Mouse (Mus musculus) myocyte (in vitro differentiated cells): Measurements from ENCODE around the gene Elp5. TPM values are rescaled to one million over a fixed set of nuclear protein-coding genes. Genes with fewer than 3 reads are reported as not detected.
"Not testable (repeated sequence)": the region's sequence is repeated elsewhere in the genome, so short reads cannot be mapped to it uniquely, and the experiment has no call there.

Experiments used
- H3K27me3 ChIP-seq: one replicate; pipeline ENCODE4 v1.6.1; 2011; ENCODE audit not compliant: control insufficient read depth, insufficient read depth, insufficient read length
- H3K36me3 ChIP-seq: one replicate; pipeline ENCODE4 v1.6.1; 2011; ENCODE audit not compliant: control insufficient read depth, insufficient read depth
- H3K4me2 ChIP-seq: one replicate; pipeline ENCODE4 v1.6.1; 2011; ENCODE audit warnings: low read depth, control low read depth
- H3K4me3 ChIP-seq: one replicate; pipeline ENCODE4 v1.5.1; 2011; ENCODE audit warnings: mild to moderate bottlenecking, control low read depth, moderate library complexity
- H3K79me2 ChIP-seq: one replicate; pipeline ENCODE4 v1.6.1; 2011; ENCODE audit not compliant: control insufficient read depth, insufficient read depth
- H3ac ChIP-seq: one replicate; pipeline ENCODE4 v1.6.1; 2011; ENCODE audit not compliant: control insufficient read depth, insufficient read length
- CEBPB ChIP-seq: IDR thresholded peaks from 2 replicates; pipeline ENCODE4 v1.6.1; 2011; ENCODE audit warnings: mild to moderate bottlenecking, moderate library complexity; ENCODE audit not compliant: poor library complexity, insufficient read depth, severe bottlenecking
- E2F4 ChIP-seq: IDR thresholded peaks from one replicate; pipeline ENCODE4 v1.6.1; 2011; ENCODE audit warnings: mild to moderate bottlenecking, control low read depth, moderate library complexity; ENCODE audit not compliant: insufficient read depth
- MAX ChIP-seq: IDR thresholded peaks from one replicate; pipeline ENCODE4 v1.6.1; 2011; ENCODE audit warnings: low read depth, mild to moderate bottlenecking, control low read depth
- MYOD1 ChIP-seq, 3 experiments: IDR thresholded peaks; one replicate each; pipeline ENCODE4 v1.6.1; 2011; ENCODE audit warnings: control low read depth in 2 of 3, low read depth in 2 of 3, mild to moderate bottlenecking in 2 of 3, moderate library complexity in 1 of 3; ENCODE audit not compliant: insufficient read length in 2 of 3, control insufficient read depth in 1 of 3
- MYOG ChIP-seq, 3 experiments: IDR thresholded peaks; one replicate each; pipeline ENCODE4 v1.6.1; 2011; ENCODE audit warnings: control low read depth in 2 of 3, low read depth in 2 of 3, mild to moderate bottlenecking in 2 of 3; ENCODE audit not compliant: insufficient read length in 2 of 3, control insufficient read depth in 1 of 3, insufficient read depth in 1 of 3
- POLR2A ChIP-seq: IDR thresholded peaks from one replicate; pipeline ENCODE4 v1.6.1; 2011; ENCODE audit warnings: low read depth, mild to moderate bottlenecking, control low read depth, moderate library complexity; ENCODE audit not compliant: insufficient read length
- POLR2AphosphoS2 ChIP-seq: IDR thresholded peaks from one replicate; pipeline ENCODE4 v1.6.1; 2011; ENCODE audit warnings: low read depth, control low read depth; ENCODE audit not compliant: insufficient read length
- REST ChIP-seq: IDR thresholded peaks from one replicate; pipeline ENCODE4 v1.6.1; 2011; ENCODE audit warnings: mild to moderate bottlenecking, control low read depth, moderate library complexity; ENCODE audit not compliant: insufficient read depth, insufficient read length
- SRF ChIP-seq: IDR thresholded peaks from one replicate; pipeline ENCODE4 v1.6.1; 2011; ENCODE audit warnings: low read depth; ENCODE audit not compliant: control insufficient read depth, insufficient read length
- TCF12 ChIP-seq: IDR thresholded peaks from one replicate; pipeline ENCODE4 v1.6.1; 2011; ENCODE audit warnings: mild to moderate bottlenecking, control low read depth; ENCODE audit not compliant: poor library complexity, insufficient read depth, severe bottlenecking
- TCF3 ChIP-seq: IDR thresholded peaks from one replicate; pipeline ENCODE4 v1.6.1; 2011; ENCODE audit warnings: low read depth, control low read depth; ENCODE audit not compliant: insufficient read length
- USF1 ChIP-seq: IDR thresholded peaks from one replicate; pipeline ENCODE4 v1.6.1; 2011; ENCODE audit warnings: low read depth, mild to moderate bottlenecking, control low read depth, moderate library complexity
- polyA plus RNA-seq: library from polyadenylated mRNA; unstranded; fragments of >200 nt; fragmentation: generic; extraction: Trizol; gene quantifications from one replicate; pipeline ENCODE4 v1.2.1, GENCODE M21; 2012; ENCODE audit warnings: missing spikeins

Gene Elp5
- polyA plus RNA-seq, 1 experiment, result 91.5 TPM

GRCm38 (mm10) chr11:69934169-69934568 is 48.1 kb downstream of the Elp5 start:
- H3K4me3 ChIP-seq, result no peak overlapping the region

GRCm38 (mm10) chr11:69933066-69933465 is 49.3 kb downstream of the Elp5 start:
- Histone ChIP-seq H3K36me3 (no peaks in the 10 kb centered on the region), H3K27me3 (peaks cover 26% of the 10 kb centered on the region), H3K4me2 (no peak overlapping the region), H3K4me3 (no peak overlapping the region), H3ac (no peak overlapping the region), H3K79me2 (no peaks in the 10 kb centered on the region)
- TF ChIP-seq POLR2AphosphoS2, result no peak
- TF ChIP-seq SRF, result no peak
- no peak for TF ChIP-seq MAX
- TF ChIP-seq MYOD1 (IDR thresholded peaks at IDR 0.05; ENCODE audit: control insufficient read depth in 1 of 3, insufficient read length in 2 of 3, low read depth in 2 of 3), result no peak
- TF ChIP-seq CEBPB, result no peak
- TF ChIP-seq POLR2A, result no peak
- TF ChIP-seq REST, result no peak
- no peak for TF ChIP-seq USF1
- no peak for TF ChIP-seq TCF3
- TF ChIP-seq MYOG (IDR thresholded peaks at IDR 0.05; ENCODE audit: control insufficient read depth in 1 of 3, insufficient read depth in 1 of 3, insufficient read length in 2 of 3, low read depth in 2 of 3), result no peak
- TF ChIP-seq TCF12, result no peak

More at GRCm38 (mm10) chr11:69934169-69934568, 48.1 kb downstream of the Elp5 start:
- Histone ChIP-seq H3K27me3 (peaks cover 35% of the 10 kb centered on the region), H3K36me3 (no peaks in the 10 kb centered on the region), H3K79me2 (no peaks in the 10 kb centered on the region), H3K4me2 (peak overlapping the region; percentile 90), H3ac (no peak overlapping the region)
- TF ChIP-seq MYOG (IDR thresholded peaks at IDR 0.05; ENCODE audit: control insufficient read depth in 1 of 3, insufficient read depth in 1 of 3, insufficient read length in 2 of 3, low read depth in 2 of 3) (no peak), TCF12 (no peak), MYOD1 (IDR thresholded peaks at IDR 0.05; ENCODE audit: control insufficient read depth in 1 of 3, insufficient read length in 2 of 3, low read depth in 2 of 3) (no peak), REST (no peak), E2F4 (peak; percentile 27)

- H3K4me3 ChIP-seq, result no peak overlapping the region
- TF ChIP-seq USF1 (no peak), POLR2AphosphoS2 (no peak), REST (no peak), POLR2A (no peak), MYOG (IDR thresholded peaks at IDR 0.05; ENCODE audit: control insufficient read depth in 1 of 3, insufficient read depth in 1 of 3, insufficient read length in 2 of 3, low read depth in 2 of 3) (no peak), TCF12 (no peak), E2F4 (no peak), MYOD1 (IDR thresholded peaks at IDR 0.05; ENCODE audit: control insufficient read depth in 1 of 3, insufficient read length in 2 of 3, low read depth in 2 of 3) (no peak), TCF3 (no peak), CEBPB (no peak), SRF (no peak), MAX (no peak)
- H3K79me2 ChIP-seq, result no peaks in the 10 kb centered on the region
- no peak overlapping the region for H3ac ChIP-seq
- H3K4me2 ChIP-seq, result no peak overlapping the region
- no peaks in the 10 kb centered on the region for H3K36me3 ChIP-seq
- H3K27me3 ChIP-seq, result peaks cover 17% of the 10 kb centered on the region
Observed at GRCm38 (mm10) chr11:69932254-69932653, 50.1 kb downstream of the Elp5 start.

- TF ChIP-seq POLR2A (no peak), MAX (no peak)
- Histone ChIP-seq H3ac (no peak overlapping the region), H3K4me3 (no peak overlapping the region), H3K4me2 (no peak overlapping the region), H3K27me3 (peaks cover 13% of the 10 kb centered on the region), H3K79me2 (no peaks in the 10 kb centered on the region), H3K36me3 (no peaks in the 10 kb centered on the region)
Observed at GRCm38 (mm10) chr11:69931769-69932168, 50.5 kb downstream of the Elp5 start.

- TF ChIP-seq TCF12 (no peak), TCF3 (no peak), USF1 (no peak), POLR2A (no peak), REST (no peak), MYOD1 (IDR thresholded peaks at IDR 0.05; ENCODE audit: control insufficient read depth in 1 of 3, insufficient read length in 2 of 3, low read depth in 2 of 3) (no peak), MYOG (IDR thresholded peaks at IDR 0.05; ENCODE audit: control insufficient read depth in 1 of 3, insufficient read depth in 1 of 3, insufficient read length in 2 of 3, low read depth in 2 of 3) (no peak), POLR2AphosphoS2 (no peak), CEBPB (no peak), MAX (no peak)
- H3ac ChIP-seq, result no peak overlapping the region
- no peaks in the 10 kb centered on the region for H3K79me2 ChIP-seq
- H3K4me3 ChIP-seq, result no peak overlapping the region
- H3K27me3 ChIP-seq, result peaks cover 5% of the 10 kb centered on the region
- no peak overlapping the region for H3K4me2 ChIP-seq
- no peaks in the 10 kb centered on the region for H3K36me3 ChIP-seq
Observed at GRCm38 (mm10) chr11:69930967-69931537, 51.3 kb downstream of the Elp5 start.

GRCm38 (mm10) chr11:69930176-69930575 is 52.1 kb downstream of the Elp5 start:
- H3K79me2 ChIP-seq, H3K4me3 ChIP-seq, H3K27me3 ChIP-seq, H3K36me3 ChIP-seq, H3K4me2 ChIP-seq, H3ac ChIP-seq: not testable (repeated sequence)
